Mouse (Mus musculus) spleen, adult 2 months (tissue): ENCODE measurements around the gene Abcc3. TPM values are rescaled to one million over a fixed set of nuclear protein-coding genes. Genes with fewer than 3 reads are reported as not detected.
A peak's percentile ranks its signal among the peaks of the same experiment; 100 is the strongest.

Source experiments
- DNase-seq, 2 experiments: peaks; one replicate each; pipeline versions ENCODE4 v3.0.0 to v3.0.0-alpha.2; 2012 to 2021; ENCODE audit warnings: low spot score in 2 of 2, low read depth in 1 of 2
- H3K27ac ChIP-seq: fragments of 200-500 bp; 2 replicates; pipeline ENCODE4 v1.5.1; 2012; ENCODE audit warnings: low read length, inconsistent platforms; ENCODE audit not compliant: insufficient read depth
- H3K27me3 ChIP-seq: fragments of 200-500 bp; 2 replicates; pipeline ENCODE4 v1.6.1; 2012; ENCODE audit warnings: mild to moderate bottlenecking, moderate library complexity, low read length, inconsistent platforms; ENCODE audit not compliant: control insufficient read depth, insufficient read depth
- H3K36me3 ChIP-seq: fragments of 200-500 bp; 2 replicates; pipeline ENCODE4 v1.6.1; 2012; ENCODE audit warnings: mild to moderate bottlenecking, low read length, inconsistent platforms; ENCODE audit not compliant: control insufficient read depth, insufficient read depth
- H3K4me1 ChIP-seq: fragments of 200-500 bp; 2 replicates; pipeline ENCODE4 v1.6.1; 2011; ENCODE audit warnings: inconsistent platforms; ENCODE audit not compliant: control insufficient read depth, insufficient read depth, insufficient read length
- H3K4me3 ChIP-seq: fragments of 200-500 bp; 2 replicates; pipeline ENCODE4 v1.5.1; 2011; ENCODE audit warnings: mild to moderate bottlenecking, inconsistent platforms; ENCODE audit not compliant: insufficient read depth, insufficient read length; ENCODE audit errors: extremely low read depth
- CTCF ChIP-seq: fragments of 200-500 bp; IDR thresholded peaks from 2 replicates; pipeline ENCODE4 v1.5.1; 2011; ENCODE audit warnings: mild to moderate bottlenecking, inconsistent platforms; ENCODE audit not compliant: insufficient read depth, insufficient read length, insufficient replicate concordance; ENCODE audit errors: extremely low read depth
- POLR2A ChIP-seq: fragments of 200-500 bp; IDR thresholded peaks from 2 replicates; pipeline ENCODE4 v1.6.1; 2011; ENCODE audit warnings: low read depth, low read length, inconsistent platforms
- WGBS: fragments of 180-500 bp; shearing (Covaris S2); methylation state at CpG from one replicate; pipeline ENCODE4 v1.1.7; 2018; 5-methylcytosine and 5-hydroxymethylcytosine counted together
- polyA plus RNA-seq: library from polyadenylated mRNA; depleted of rRNA; stranded (reverse); fragments of >200 nt; gene quantifications from 2 replicates; pipeline ENCODE4 v1.2.3, GENCODE M21; 2012

The Abcc3 gene
- polyA plus RNA-seq, 1 experiment: 58.7 TPM

DNA sequence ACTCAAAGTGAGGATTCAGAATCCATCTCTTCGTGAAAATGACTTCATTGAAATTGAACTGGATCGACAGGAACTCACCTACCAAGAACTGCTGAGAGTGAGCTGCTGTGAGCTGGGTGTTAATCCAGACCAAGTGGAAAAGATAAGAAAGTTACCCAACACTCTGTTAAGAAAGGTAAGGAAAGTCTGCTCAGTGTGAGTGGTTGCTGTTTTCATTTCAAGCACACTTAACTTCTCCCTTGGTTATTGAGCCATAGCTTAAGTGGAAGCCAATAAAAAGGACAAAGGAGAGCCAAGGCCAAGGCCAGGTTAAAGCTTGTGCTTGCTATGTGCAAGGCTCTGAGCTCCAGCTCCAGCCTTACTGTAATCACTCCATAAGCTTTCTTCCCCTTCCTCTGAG, 54.5 kb downstream of the Abcc3 start:
- peaks cover 28% of the 10 kb centered on the region for H3K36me3 ChIP-seq
- no peak for TF ChIP-seq CTCF
- no peak for TF ChIP-seq POLR2A
- 89% methylated on average over 2 of the region's 2 CpGs for WGBS
- no peak for DNase-seq
- H3K4me1 ChIP-seq: no peaks in the 10 kb centered on the region
- no peaks in the 10 kb centered on the region for H3K27me3 ChIP-seq
- no peak overlapping the region for H3K27ac ChIP-seq
- H3K4me3 ChIP-seq: no peak overlapping the region

DNA sequence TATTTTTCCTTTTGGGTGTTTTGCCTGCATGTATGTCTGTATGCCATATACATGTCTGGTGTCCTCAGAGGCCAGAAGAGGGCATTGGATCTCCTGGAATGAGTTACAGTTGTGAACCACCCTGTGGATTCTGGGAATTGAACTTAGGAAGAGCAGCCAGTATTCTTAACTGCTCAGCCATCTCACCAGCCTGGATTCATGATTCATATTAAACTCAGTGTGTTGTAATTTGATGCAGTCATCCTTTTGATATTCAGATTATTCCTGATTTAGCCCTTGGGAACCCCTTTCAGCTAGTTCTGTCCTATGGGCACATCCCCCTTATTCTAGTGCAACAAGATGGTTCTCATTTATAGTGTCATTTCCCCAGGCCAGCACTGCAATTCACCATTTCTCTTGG, 56.2 kb downstream of the Abcc3 start:
- Histone ChIP-seq H3K4me1 (no peaks in the 10 kb centered on the region), H3K27me3 (no peaks in the 10 kb centered on the region), H3K36me3 (peaks cover 28% of the 10 kb centered on the region), H3K4me3 (no peak overlapping the region), H3K27ac (no peak overlapping the region)
- no peak for DNase-seq
- TF ChIP-seq CTCF (no peak), POLR2A (no peak)

DNA sequence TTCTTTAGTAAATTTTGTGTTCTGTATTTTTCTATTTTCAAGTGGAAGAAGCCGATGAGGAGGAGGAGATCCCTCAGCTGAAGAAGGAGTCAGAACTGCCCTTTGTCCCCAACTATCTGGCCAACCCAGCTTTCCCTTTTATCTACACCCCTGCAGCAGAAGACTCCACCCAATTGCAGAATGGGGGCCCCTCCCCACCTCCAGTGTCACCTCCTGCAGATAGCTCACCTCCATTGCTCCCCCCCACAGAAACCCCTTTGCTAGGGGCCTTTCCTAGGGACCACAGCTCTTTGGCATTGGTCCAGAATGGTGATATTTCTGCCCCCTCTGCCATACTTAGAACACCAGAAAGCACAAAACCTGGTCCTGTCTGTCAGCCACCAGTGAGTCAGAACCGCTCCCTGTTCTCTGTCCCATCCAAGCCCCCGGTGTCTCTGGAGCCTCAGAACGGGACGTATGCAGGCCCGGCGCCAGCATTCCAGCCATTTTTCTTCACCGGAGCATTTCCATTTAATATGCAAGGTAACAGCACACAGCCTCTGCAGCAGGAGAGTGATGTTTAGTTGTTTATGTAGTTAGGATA, 58.3 kb downstream of the Abcc3 start:
- no peak for DNase-seq
- Histone ChIP-seq H3K27me3 (no peaks in the 10 kb centered on the region), H3K36me3 (peaks cover 22% of the 10 kb centered on the region), H3K4me1 (no peaks in the 10 kb centered on the region), H3K27ac (no peak overlapping the region), H3K4me3 (no peak overlapping the region)
- WGBS: 86% methylated on average over 8 of the region's 8 CpGs
- TF ChIP-seq CTCF: no peak
- no peak for TF ChIP-seq POLR2A

DNA sequence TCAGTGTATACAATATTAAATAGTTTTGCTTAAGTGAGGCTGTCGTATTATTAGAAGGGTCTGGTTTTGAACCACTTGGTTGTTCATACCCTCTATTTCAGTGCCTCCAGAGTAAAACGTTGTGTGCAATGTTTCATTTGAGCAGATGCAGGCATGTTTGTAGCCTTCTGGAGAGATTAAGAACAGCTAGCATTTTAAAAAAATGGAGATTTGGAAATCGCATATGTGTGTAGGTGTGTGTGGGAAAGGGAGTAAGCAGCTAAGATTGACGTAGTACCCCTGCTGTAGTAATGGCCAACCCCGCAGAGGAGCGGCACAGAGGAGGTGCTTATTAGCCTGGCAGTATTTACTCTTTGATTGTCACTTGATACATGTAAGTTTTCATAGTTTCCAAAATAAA, 60.1 kb downstream of the Abcc3 start:
- 94% methylated on average over 6 of the region's 6 CpGs for WGBS
- no peak overlapping the region for H3K27ac ChIP-seq
- H3K4me1 ChIP-seq: no peaks in the 10 kb centered on the region
- DNase-seq: no peak
- H3K27me3 ChIP-seq: no peaks in the 10 kb centered on the region
- H3K36me3 ChIP-seq: peaks cover 8% of the 10 kb centered on the region
- TF ChIP-seq POLR2A (no peak), CTCF (no peak)
- no peak overlapping the region for H3K4me3 ChIP-seq

DNA sequence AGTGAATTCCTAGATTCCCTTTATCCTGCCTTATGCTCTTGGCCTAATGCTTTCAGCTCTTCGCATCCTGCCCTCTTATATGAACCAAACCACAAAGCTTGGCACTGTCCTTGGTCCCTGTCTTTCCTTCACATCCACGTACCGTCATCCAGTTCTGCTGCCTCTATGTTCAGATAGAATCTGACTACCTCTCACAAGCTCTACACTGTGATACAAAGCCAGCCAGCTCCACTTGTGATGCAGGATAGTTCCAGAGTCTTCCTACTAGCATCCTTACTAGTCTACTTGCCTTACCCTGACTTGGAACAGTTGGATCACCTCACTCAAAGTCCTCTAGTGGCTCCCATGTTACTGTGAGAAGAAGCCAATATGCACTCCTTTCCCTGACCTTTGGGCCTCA, 62.6 kb downstream of the Abcc3 start:
- TF ChIP-seq POLR2A: no peak
- TF ChIP-seq CTCF: no peak
- H3K4me1 ChIP-seq: no peaks in the 10 kb centered on the region
- WGBS: 95% methylated on average over 3 of the region's 3 CpGs
- H3K36me3 ChIP-seq: peaks cover 6% of the 10 kb centered on the region
- no peaks in the 10 kb centered on the region for H3K27me3 ChIP-seq
- no peak for DNase-seq
- no peak overlapping the region for H3K27ac ChIP-seq
- H3K4me3 ChIP-seq: no peak overlapping the region

DNA sequence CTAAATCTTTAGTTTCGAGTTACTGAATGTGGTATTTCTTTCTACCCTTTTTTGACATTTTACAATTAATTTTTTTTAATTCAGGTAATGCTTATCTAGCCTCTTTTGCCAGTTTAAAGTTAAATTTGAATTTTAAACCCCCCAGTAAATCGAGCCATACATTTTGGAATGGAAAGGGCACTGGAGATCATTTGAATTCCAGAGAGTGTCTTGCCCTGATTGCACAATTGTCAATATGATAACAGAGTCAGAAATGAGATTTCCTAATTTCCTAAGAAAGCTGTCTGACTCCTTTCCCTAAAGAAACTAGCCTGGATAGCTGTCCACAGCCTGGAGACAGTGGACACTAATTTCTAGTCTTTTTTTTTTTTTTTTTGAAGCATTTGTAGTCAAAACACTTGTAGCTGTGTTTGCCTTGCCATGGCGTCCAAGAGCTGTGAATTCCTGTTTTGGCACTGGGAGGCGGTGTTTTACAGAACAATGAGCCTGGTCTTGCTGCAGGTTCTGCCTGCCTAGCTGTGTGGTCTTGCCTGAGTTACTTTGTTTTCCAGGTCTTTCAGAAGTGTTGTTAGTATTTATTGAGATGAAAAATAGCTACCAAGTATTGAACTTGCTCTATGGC, 63.4 kb downstream of the Abcc3 start:
- Histone ChIP-seq H3K27me3 (no peaks in the 10 kb centered on the region), H3K4me1 (no peaks in the 10 kb centered on the region), H3K36me3 (peaks cover 3% of the 10 kb centered on the region), H3K4me3 (no peak overlapping the region), H3K27ac (no peak overlapping the region)
- no peak for TF ChIP-seq POLR2A
- TF ChIP-seq CTCF: no peak
- no peak for DNase-seq
- 70% methylated on average over 4 of the region's 4 CpGs for WGBS

DNA sequence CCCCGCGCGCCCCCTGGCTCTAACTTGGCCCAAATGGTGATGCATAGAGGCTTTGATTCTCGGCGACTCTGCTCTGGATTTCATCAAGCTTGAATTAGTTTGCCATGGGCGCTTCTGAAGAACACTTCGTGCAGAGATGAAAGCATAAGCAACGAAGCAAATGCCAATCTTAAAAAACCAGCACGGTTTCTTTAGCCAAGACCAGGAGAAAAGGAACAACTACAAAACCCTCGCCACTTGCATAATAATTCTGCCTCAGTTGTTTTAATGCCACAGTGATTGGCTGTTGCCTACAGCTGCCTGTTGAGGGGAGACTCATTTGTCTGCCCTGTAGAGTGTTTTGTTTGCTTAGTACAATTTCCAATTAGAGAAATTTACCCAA, 64.2 kb downstream of the Abcc3 start:
- WGBS: 7% methylated on average over 10 of the region's 10 CpGs
- Histone ChIP-seq H3K36me3 (no peaks in the 10 kb centered on the region), H3K27ac (no peak overlapping the region), H3K27me3 (no peaks in the 10 kb centered on the region), H3K4me3 (peak overlapping the region; percentile 84), H3K4me1 (no peaks in the 10 kb centered on the region)
- peak in 1 of 2 experiments; percentile 11 for DNase-seq
- TF ChIP-seq POLR2A (no peak), CTCF (no peak)
